Mouse (Mus musculus) heart, embryonic 11.5 days (tissue): ENCODE measurements around the gene Ccp110. TPM values are rescaled to one million over a fixed set of nuclear protein-coding genes. Genes with fewer than 3 reads are reported as not detected.

Source experiments
- ATAC-seq: fragments of 200-750 bp; cut with Nextera tagmentation; replicated peaks from 2 replicates; pipeline ENCODE4 v1.8.0; 2017; ENCODE audit warnings: moderate library complexity; ENCODE audit not compliant: insufficient number of reproducible peaks, low FRiP score, low TSS enrichment
- H3K27ac ChIP-seq: fragments of 300-500 bp; sonication (generic); 2 replicates; pipeline ENCODE4 v1.5.1; 2014; ENCODE audit warnings: mild to moderate bottlenecking, low read depth, low read length
- H3K27me3 ChIP-seq: fragments of 300-500 bp; sonication (generic); 2 replicates; pipeline ENCODE4 v1.6.1; 2014; ENCODE audit warnings: mild to moderate bottlenecking, low read length, mixed read lengths; ENCODE audit not compliant: control insufficient read depth, insufficient read depth
- H3K36me3 ChIP-seq: fragments of 300-500 bp; sonication (generic); 2 replicates; pipeline ENCODE4 v1.6.1; 2014; ENCODE audit warnings: mild to moderate bottlenecking, low read length, moderate library complexity, mixed read lengths; ENCODE audit not compliant: control insufficient read depth, insufficient read depth
- H3K4me1 ChIP-seq: fragments of 300-500 bp; sonication (generic); 2 replicates; pipeline ENCODE4 v1.6.1; 2014; ENCODE audit warnings: low read length; ENCODE audit not compliant: control insufficient read depth, insufficient read depth
- H3K4me2 ChIP-seq: fragments of 300-500 bp; sonication (generic); 2 replicates; pipeline ENCODE4 v1.6.1; 2014; ENCODE audit warnings: mild to moderate bottlenecking, moderate library complexity
- H3K4me3 ChIP-seq: fragments of 300-500 bp; sonication (generic); 2 replicates; pipeline ENCODE4 v1.5.1; 2014; ENCODE audit warnings: low read depth, low read length
- H3K9ac ChIP-seq: fragments of 300-500 bp; sonication (generic); 2 replicates; pipeline ENCODE4 v1.6.1; 2014; ENCODE audit warnings: mild to moderate bottlenecking, low read depth, low read length, moderate library complexity
- H3K9me3 ChIP-seq: fragments of 300-500 bp; sonication (generic); replicated peaks from 2 replicates; pipeline ENCODE4 v1.6.1; 2016; ENCODE audit warnings: low read length; ENCODE audit not compliant: control insufficient read depth
- WGBS: fragments of 180-500 bp; shearing (Covaris S2); extraction: QIAGEN DNeasy Blood & Tissue Kit; methylation state at CpG from one replicate; pipeline ENCODE4 v1.1.7; 2014; ENCODE audit not compliant: insufficient replicate concordance; 5-methylcytosine and 5-hydroxymethylcytosine counted together
- polyA plus RNA-seq: library from polyadenylated mRNA; unstranded; fragments of >200 nt; fragmentation: Nextera tagmentation; extraction: Ambion mirVana; gene quantifications from 2 replicates; pipeline ENCODE4 v1.2.1, GENCODE M21; 2014

The Ccp110 gene
- polyA plus RNA-seq, 1 experiment from 2014 or later = 4.6 TPM

DNA sequence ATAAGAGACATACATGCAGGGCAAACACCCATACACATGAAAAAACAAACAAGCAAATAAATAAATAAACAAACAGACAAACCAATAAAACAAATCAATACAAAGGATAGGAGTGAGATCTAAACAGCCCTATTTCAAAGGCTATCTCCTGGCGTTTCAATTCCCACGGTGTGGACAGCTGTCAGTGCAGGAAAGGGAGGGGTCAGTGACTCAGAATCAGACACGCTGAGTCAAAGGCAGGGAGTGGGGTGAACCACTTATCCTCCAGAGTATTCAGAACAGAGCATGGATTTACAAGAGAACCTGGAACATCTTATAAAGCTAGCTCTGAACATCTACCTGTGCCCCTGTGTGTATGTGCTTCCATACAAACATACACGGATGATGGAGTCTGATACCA, 15.2 kb upstream of the Ccp110 start:
- H3K4me3 ChIP-seq = no peak overlapping the region
- 74% methylated on average over 4 of the region's 4 CpGs for WGBS
- H3K4me2 ChIP-seq = no peak overlapping the region
- no peak overlapping the region for H3K27ac ChIP-seq
- H3K27me3 ChIP-seq = no peaks in the 10 kb centered on the region
- peaks cover 13% of the 10 kb centered on the region for H3K36me3 ChIP-seq
- H3K9ac ChIP-seq = no peak overlapping the region
- no peaks in the 10 kb centered on the region for H3K4me1 ChIP-seq
- H3K9me3 ChIP-seq = no peaks in the 10 kb centered on the region
- no peak for ATAC-seq

DNA sequence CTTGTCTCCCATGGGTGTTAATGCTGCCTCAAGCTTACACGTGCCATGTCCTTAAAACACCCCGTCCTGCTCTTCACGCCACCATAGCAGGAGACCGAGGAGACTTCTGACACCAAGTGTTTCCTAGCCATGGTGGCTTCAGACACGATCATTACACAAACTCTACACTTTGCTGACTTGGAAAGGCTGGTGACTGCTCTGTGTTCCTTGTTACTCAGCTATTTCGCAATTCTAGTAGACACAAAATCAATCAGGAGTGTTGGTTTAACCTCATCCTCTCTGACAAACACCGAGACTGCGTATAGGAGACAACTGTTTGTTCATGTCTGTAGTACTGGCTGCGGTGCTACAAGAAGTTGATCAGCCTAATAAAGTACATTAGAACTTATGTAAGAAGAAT, 13.5 kb upstream of the Ccp110 start:
- H3K4me2 ChIP-seq = no peak overlapping the region
- H3K36me3 ChIP-seq = peaks cover 13% of the 10 kb centered on the region
- H3K4me1 ChIP-seq = no peaks in the 10 kb centered on the region
- 94% methylated on average over 9 of the region's 9 CpGs for WGBS
- no peak overlapping the region for H3K4me3 ChIP-seq
- H3K27me3 ChIP-seq = no peaks in the 10 kb centered on the region
- no peak overlapping the region for H3K9ac ChIP-seq
- H3K9me3 ChIP-seq = no peaks in the 10 kb centered on the region
- H3K27ac ChIP-seq = no peak overlapping the region
- ATAC-seq = no peak

DNA sequence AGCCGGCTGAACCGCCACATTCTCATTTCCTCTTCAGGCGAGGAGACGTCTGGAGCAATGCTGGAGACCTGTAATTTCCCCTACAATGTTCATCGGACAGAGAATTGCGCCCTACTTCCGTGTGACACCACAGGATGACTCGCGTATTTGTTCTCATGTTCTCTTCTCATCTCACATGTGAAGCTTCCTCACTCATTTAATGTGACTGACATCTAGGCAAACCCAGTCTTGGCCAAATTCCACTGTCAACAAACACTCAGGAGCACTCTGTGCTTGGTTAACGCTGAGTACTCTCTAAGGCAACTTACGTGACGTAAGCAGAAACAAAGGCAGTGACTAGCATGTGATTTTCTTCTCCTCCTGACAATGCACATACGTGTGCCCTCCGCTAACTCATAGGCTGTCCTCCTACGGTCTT, 9.2 kb upstream of the Ccp110 start:
- 93% methylated on average over 15 of the region's 15 CpGs for WGBS
- no peak overlapping the region for H3K4me2 ChIP-seq
- no peak overlapping the region for H3K4me3 ChIP-seq
- no peaks in the 10 kb centered on the region for H3K9me3 ChIP-seq
- H3K27me3 ChIP-seq = no peaks in the 10 kb centered on the region
- H3K36me3 ChIP-seq = peaks cover 3% of the 10 kb centered on the region
- H3K4me1 ChIP-seq = peaks cover 9% of the 10 kb centered on the region; the same call in 1 of the 2 replicates
- no peak overlapping the region for H3K9ac ChIP-seq
- H3K27ac ChIP-seq = no peak overlapping the region
- ATAC-seq = no peak

DNA sequence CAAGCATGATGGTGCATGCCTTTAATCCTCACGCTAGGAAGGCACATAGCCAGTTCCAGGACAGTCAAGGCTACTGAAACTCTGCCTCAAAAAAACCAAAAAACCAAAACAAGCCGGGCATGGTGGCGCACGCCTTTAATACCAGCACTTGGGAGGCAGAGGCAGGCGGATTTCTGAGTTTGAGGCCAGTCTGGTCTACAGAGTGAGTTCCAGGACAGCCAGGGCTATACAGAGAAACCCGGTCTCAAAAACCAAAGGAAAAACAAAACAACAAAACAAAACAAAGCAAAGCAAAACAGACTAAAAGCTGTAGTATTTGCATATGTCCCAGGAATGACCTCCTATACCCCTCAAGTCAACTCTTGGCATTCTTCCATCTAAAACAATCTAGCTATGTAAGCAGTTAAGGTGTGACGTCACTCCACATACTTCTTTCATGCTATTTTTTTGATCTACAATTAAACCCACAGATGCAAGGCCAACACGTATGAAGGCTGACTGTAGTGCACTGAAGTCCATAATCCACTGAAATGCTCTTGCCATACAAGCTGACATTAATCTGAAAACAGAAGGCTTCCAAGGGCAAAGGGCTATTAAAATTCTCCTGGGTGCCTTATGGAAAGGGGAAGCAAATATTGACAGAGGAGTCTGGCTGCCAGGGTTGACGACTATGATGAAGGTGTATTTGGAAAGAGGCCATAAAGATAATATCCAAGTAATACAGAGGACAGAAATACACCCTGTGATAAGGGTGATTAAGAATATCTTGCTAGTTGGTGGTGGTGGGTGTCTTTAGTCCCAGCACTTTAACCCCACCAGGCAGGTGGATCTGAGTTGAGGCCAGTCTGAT, 8.1 kb upstream of the Ccp110 start:
- no peaks in the 10 kb centered on the region for H3K27me3 ChIP-seq
- peak overlapping the region; percentile 82; the same call in 1 of the 2 replicates for H3K9ac ChIP-seq
- no peak for ATAC-seq
- H3K4me2 ChIP-seq = peak overlapping the region; percentile 82
- WGBS = 81% methylated on average over 9 of the region's 9 CpGs
- peak overlapping the region; percentile 74 for H3K4me3 ChIP-seq
- no peaks in the 10 kb centered on the region for H3K9me3 ChIP-seq
- H3K36me3 ChIP-seq = no peaks in the 10 kb centered on the region
- H3K4me1 ChIP-seq = peaks cover 9% of the 10 kb centered on the region; the same call in 1 of the 2 replicates
- no peak overlapping the region for H3K27ac ChIP-seq

DNA sequence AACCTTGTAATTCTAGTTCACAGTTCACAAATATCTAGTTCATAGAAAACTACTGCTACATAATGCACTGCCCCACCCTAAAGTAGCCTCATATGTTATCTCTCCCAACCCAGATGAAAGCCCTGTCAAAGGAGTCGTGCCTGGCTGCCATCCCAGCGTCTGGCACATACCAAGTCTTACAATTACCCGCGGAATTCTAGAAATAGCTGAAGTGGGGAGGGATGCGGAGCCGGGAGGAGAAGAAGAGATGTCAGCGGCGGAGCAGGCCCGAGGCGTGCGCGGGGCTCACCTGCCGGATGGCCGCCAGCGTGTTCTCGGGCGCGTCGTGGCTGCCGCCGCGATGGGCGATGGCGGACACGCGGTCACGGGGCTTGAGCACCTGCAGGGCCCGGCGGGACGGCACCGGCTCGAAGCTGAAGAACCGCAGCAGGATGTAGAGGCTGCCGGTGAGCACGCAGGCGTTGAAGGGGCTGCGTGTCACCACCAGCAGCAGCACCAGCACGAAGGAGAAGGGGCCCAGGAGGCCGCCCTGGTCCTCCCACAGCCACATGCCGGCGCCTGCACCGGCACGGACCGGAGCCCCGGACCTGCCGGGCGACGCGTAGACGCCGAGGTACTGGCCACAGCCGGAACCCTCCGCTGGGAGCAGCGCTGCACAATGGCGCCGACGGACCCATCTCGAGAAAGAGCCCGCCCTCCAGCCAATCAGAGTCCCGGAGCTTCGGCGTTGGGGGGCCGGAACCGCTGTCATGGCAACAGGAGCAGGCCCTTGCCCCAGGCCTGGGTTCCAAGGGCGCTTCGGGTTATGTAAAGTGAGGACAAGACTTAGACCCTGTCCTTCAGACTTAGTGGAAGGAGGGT, 7.0 kb upstream of the Ccp110 start, which contains the start of gene Gde1:
TSS of gene Gde1 (minus strand) at position 678 of the 861 bp plus-strand sequence.
- peaks cover 9% of the 10 kb centered on the region; the same call in 1 of the 2 replicates for H3K4me1 ChIP-seq
- WGBS = under 1% methylated on average over 66 of the region's 66 CpGs
- H3K4me3 ChIP-seq = peak within 1 kb of the TSS; percentile 74
- peak within 1 kb of the TSS; percentile 82 for H3K4me2 ChIP-seq
- no peaks in the 10 kb centered on the region for H3K36me3 ChIP-seq
- H3K9ac ChIP-seq = peak within 1 kb of the TSS; percentile 82
- peak; percentile 91 for ATAC-seq
- no peaks in the 10 kb centered on the region for H3K9me3 ChIP-seq
- H3K27ac ChIP-seq = peak within 1 kb of the TSS; percentile 70
- H3K27me3 ChIP-seq = no peaks in the 10 kb centered on the region

DNA sequence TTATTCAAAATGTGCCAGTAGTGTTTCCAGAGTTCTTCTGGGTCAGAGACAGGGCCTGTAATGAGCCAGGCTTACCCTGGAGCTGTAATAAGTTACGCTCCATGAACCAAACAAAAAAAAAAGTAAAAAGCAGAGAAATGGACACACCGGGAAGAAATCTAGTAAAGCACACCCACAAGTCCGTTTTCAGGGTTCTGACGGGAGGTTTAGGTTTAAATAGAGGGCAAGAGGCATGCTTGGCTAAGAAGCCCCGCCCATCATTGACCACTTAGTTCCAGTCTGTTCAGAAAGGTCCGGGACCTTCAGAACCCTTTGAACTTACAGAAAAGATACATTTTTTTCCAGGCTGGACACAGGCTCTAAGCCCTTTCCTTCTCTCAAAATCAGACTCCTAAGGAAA, 6.3 kb upstream of the Ccp110 start:
- peak overlapping the region; percentile 74 for H3K4me3 ChIP-seq
- H3K4me2 ChIP-seq = peak overlapping the region; percentile 82
- H3K9ac ChIP-seq = 0 out of 2 replicates have a peak overlapping the region, but pooled peaks have one; percentile 11
- no peaks in the 10 kb centered on the region for H3K9me3 ChIP-seq
- H3K36me3 ChIP-seq = no peaks in the 10 kb centered on the region
- peaks cover 9% of the 10 kb centered on the region; the same call in 1 of the 2 replicates for H3K4me1 ChIP-seq
- WGBS = 52% methylated on average over 6 of the region's 6 CpGs
- 0 out of 2 replicates have a peak overlapping the region, but pooled peaks have one; percentile 70 for H3K27ac ChIP-seq
- ATAC-seq = no peak
- H3K27me3 ChIP-seq = no peaks in the 10 kb centered on the region

DNA sequence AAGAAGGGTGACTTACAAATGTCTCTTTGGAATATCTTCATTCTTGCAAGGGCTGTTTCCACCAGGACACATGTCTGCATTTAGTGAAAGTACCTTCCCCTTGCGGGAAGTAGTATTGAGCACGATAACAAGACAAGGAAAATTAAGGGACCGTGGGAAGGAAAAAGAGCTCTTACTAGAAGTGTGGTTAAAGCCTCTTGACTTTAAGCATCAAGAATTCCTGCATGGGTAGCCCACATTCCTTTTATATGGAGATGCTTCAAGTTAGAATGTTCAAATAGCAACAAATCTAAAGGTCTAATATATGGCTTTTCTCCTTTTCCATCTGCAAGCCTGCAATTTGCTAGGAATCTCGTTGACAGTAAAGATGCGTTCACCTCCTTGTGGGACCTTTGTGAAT, 5.9 kb upstream of the Ccp110 start:
- H3K9me3 ChIP-seq = no peaks in the 10 kb centered on the region
- H3K4me1 ChIP-seq = peaks cover 9% of the 10 kb centered on the region; the same call in 1 of the 2 replicates
- H3K4me3 ChIP-seq = no peak overlapping the region
- no peaks in the 10 kb centered on the region for H3K27me3 ChIP-seq
- ATAC-seq = no peak
- H3K36me3 ChIP-seq = no peaks in the 10 kb centered on the region
- 88% methylated on average over 5 of the region's 5 CpGs for WGBS
- H3K4me2 ChIP-seq = no peak overlapping the region
- no peak overlapping the region for H3K9ac ChIP-seq
- no peak overlapping the region for H3K27ac ChIP-seq

DNA sequence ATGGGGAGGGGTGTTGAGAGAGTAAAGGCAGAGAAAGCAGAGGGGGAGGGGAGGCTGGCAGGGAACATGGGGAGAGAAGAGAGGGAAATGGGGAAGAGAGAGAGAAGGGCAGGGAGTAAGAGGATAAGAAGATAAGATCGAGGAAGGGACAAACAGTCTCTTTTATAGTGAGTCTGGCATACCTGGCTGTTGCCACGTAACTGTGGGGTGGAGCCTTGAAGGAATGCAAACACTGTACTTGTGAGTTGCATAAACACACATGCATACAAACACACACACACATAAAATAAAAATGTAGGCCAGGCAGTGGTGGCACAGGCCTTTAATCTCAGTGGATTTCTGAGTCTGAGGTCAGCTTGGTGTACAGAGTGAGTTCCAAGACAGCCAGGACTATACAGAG, 5.1 kb upstream of the Ccp110 start:
- WGBS = 64% methylated on average over 2 of the region's 2 CpGs
- Histone ChIP-seq H3K9ac (no peak overlapping the region), H3K36me3 (no peaks in the 10 kb centered on the region), H3K9me3 (no peaks in the 10 kb centered on the region), H3K4me1 (peaks cover 9% of the 10 kb centered on the region; the same call in 1 of the 2 replicates), H3K27me3 (no peaks in the 10 kb centered on the region), H3K4me3 (no peak overlapping the region), H3K4me2 (no peak overlapping the region), H3K27ac (no peak overlapping the region)
- ATAC-seq = no peak
